Mouse (Mus musculus) brain, embryonic 14.5 days (tissue): ENCODE measurements at regions not wholly inside any gene's neighbourhood (a gene's known extent, or its start where the extent isn't known, plus 50 kb on each side); places are given as distances from the start of the nearest gene placed in this dataset.

Experiments
- CTCF ChIP-seq: fragments of 200-500 bp; IDR thresholded peaks from 2 replicates; pipeline ENCODE4 v1.5.1; 2012; ENCODE audit warnings: inconsistent platforms, mild to moderate bottlenecking, moderate library complexity, borderline replicate concordance; ENCODE audit not compliant: insufficient read depth, insufficient read length; ENCODE audit errors: extremely low read depth
- POLR2A ChIP-seq: fragments of 200-500 bp; IDR thresholded peaks from 2 replicates; pipeline ENCODE4 v1.6.1; 2012; ENCODE audit warnings: mild to moderate bottlenecking, inconsistent platforms, borderline replicate concordance; ENCODE audit not compliant: poor library complexity, insufficient read depth, insufficient read length, severe bottlenecking; ENCODE audit errors: extremely low read depth

- TF ChIP-seq CTCF: no peak
- no peak for TF ChIP-seq POLR2A
Measured at GRCm38 (mm10) chr11:66694651-66695266, 169.0 kb upstream of the Shisa6 start.
